Mouse (Mus musculus) layer of hippocampus, adult 8-10 months (tissue): ENCODE results near the gene Naglu. TPM values are rescaled to one million over a fixed set of nuclear protein-coding genes. Genes with fewer than 3 reads are reported as not detected.
"Not testable (repeated sequence)": the region's sequence is repeated elsewhere in the genome, so short reads cannot be mapped to it uniquely, and the experiment has no call there.

Experiments used
- DNase-seq, 2 experiments: peaks; one replicate each; pipeline ENCODE4 v3.0.0; 2022; ENCODE audit warnings: low spot score in 2 of 2
- microRNA-seq, 2 experiments: library from miRNA; unstranded; fragments of <30 nt; microRNA quantifications; one replicate each; pipeline ENCODE4 v1.2.0; 2022
- total RNA-seq, 4 experiments: library from RNA; stranded (reverse); gene quantifications; 2 replicates each; pipeline ENCODE4 v1.2.4; 2022

Gene Naglu
- total RNA-seq, 4 experiments from 2014 or later: 7.3 to 22.9 (median 15.2) TPM

DNA sequence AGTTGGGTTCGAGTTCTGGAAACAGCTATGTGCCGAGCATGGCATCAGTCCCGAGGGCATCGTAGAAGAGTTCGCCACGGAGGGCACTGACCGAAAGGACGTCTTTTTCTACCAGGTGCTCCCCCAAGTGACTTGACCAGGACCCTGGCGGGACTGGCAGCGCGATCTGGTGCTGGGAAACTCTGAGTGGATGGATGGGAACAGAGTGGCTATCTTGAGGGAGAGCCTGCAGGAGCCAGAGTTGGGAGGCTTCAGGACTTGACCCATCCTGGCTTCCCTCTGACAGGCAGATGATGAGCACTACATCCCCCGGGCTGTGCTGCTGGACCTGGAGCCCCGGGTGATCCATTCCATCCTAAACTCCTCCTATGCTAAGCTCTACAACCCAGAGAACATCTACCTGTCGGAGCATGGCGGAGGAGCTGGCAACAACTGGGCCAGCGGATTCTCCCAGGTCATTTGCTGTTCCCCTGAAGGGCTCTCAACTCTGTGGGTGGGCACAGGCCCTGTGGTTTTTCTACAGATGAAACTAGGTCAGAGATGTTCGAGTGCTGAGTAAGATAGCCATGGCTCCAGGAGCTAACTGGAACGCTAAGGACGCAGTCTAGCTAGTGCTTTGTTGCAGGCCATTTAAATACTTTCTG lies 50.9 kb downstream of the Naglu start:
- DNase-seq: no peak

DNA sequence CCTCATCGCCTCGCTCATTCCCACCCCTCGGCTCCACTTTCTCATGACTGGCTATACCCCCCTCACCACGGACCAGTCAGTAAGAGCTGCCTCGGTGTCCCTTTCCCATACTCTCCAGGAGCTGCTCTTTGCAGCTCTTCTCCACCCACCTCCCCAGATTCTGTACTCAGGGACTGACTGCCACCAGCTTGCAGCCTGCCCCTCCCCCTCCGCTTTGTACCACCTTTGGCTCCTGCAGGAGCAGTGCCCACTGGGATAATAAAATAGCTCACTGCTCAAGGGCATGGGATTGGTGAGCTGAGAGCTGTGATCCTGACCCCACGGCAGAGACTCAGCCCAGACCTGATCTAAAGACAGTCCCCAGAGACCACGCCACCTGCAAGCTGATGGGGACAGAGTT lies 54.7 kb downstream of the Naglu start:
- DNase-seq: not testable (repeated sequence)

DNA sequence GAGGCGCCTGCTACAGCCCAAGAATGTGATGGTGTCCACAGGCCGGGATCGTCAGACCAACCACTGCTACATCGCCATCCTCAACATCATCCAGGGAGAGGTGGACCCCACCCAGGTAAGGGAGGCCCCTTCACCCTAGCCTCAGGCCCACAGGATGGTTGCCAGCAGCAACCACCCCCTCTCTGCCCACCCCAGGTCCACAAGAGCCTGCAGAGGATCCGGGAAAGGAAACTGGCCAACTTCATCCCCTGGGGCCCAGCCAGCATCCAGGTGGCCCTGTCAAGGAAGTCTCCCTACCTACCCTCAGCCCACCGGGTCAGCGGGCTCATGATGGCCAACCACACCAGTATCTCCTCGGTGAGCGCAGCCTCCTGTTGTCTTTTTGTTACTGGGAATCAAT lies 55.2 kb downstream of the Naglu start:
- DNase-seq: not testable (repeated sequence)

DNA sequence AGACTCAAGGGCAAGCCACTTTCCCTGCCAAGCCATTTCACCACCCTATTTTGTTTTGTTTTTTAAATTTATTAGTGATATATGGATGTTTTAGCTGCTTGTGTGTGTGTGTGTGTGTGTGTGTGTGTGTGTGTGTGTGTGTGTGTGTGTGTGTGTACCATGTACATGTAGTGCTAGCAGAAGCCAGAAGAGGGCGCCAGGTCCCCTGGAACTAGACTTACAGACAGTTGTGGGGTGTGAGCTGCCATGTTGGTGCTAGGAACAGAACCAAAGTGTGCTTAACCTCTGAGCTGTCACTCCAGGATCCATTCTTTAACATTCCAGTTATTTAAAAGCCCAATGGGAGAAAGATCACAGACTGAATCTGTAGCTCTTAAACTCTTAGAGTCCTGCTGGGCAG lies 57.3 kb downstream of the Naglu start:
- no peak for DNase-seq

Small RNA genes lying within 50 kb of the gene (microRNA-seq; reads per million reads assigned to microRNA genes)
- gene Mir6928: 1.0 to 3.8 reads per million in 2 experiments

Other genes starting within 250 kb of the Naglu start
- gene Stat5b, start 219.3 kb upstream of the Naglu start, total RNA-seq: 10 to 100 TPM; 13.3 to 18.4 (median 15.6) TPM
- gene Stat5a, start 210.7 kb upstream of the Naglu start, total RNA-seq: 1 to 10 TPM; 2.5 to 3.8 (median 2.8) TPM
- gene Stat3, start 130.5 kb upstream of the Naglu start, total RNA-seq: 10 to 100 TPM; 42.9 to 75.3 (median 52.9) TPM
- gene Cavin1, start 99.1 kb upstream of the Naglu start, total RNA-seq: 10 to 100 TPM; 15.4 to 22.1 (median 18.9) TPM
- 100 to 1,000 TPM; 402 to 498 (median 457) TPM for gene Atp6v0a1, start 60.6 kb upstream of the Naglu start, total RNA-seq
- 1 to 10 TPM in 3 of 4 experiments, under 1 TPM in 1; 0.83 to 1.4 (median 1.2) TPM for gene Hsd17b1, start 8.4 kb downstream of the Naglu start, total RNA-seq
- gene Coasy, start 12.6 kb downstream of the Naglu start, total RNA-seq: 10 to 100 TPM; 24.5 to 29.1 (median 27.6) TPM
- 10 to 100 TPM; 36.2 to 41.6 (median 39.6) TPM for gene Mlx, start 17.3 kb downstream of the Naglu start, total RNA-seq
- 1 to 10 TPM; 2.5 to 5.4 (median 3.9) TPM for gene Psmc3ip, start 25.4 kb downstream of the Naglu start, total RNA-seq
- gene Retreg3, start 49.9 kb downstream of the Naglu start, total RNA-seq: 10 to 100 TPM; 51.3 to 53.1 (median 52.4) TPM
- 10 to 100 TPM; 39.8 to 43.9 (median 43.3) TPM for gene Tubg1, start 49.9 kb downstream of the Naglu start, total RNA-seq
- gene Tubg2, start 85.9 kb downstream of the Naglu start, total RNA-seq: 10 to 100 TPM; 32.9 to 43.5 (median 38.2) TPM
- gene Cntnap1, start 100.5 kb downstream of the Naglu start, total RNA-seq: 100 to 1,000 TPM; 157 to 185 (median 168) TPM
- gene Plekhh3, start 101.3 kb downstream of the Naglu start, total RNA-seq: 10 to 100 TPM; 13.6 to 16.9 (median 15.6) TPM
- gene Ccr10, start 105.4 kb downstream of the Naglu start, total RNA-seq: under 1 TPM; 0.31 to 0.50 (median 0.35) TPM
- gene Ezh1, start 156.5 kb downstream of the Naglu start, total RNA-seq: 10 to 100 TPM; 63.5 to 88.1 (median 77.5) TPM
- gene Ramp2, start 176.0 kb downstream of the Naglu start, total RNA-seq: 10 to 100 TPM; 54.2 to 66.0 (median 64.6) TPM
- gene Vps25, start 183.7 kb downstream of the Naglu start, total RNA-seq: 10 to 100 TPM; 59.1 to 76.6 (median 65.5) TPM
- gene Wnk4, start 190.6 kb downstream of the Naglu start, total RNA-seq: 10 to 100 TPM in 3 of 4 experiments, 1 to 10 TPM in 1; 9.0 to 11.6 (median 10.9) TPM
- gene Cntd1, start 209.0 kb downstream of the Naglu start, total RNA-seq: 1 to 10 TPM in 1 of 4 experiments, under 1 TPM in 3; 0.16 to 1.4 (median 0.52) TPM
- gene Coa3, start 209.1 kb downstream of the Naglu start, total RNA-seq: 10 to 100 TPM; 90.3 to 98.9 (median 91.4) TPM
- gene Becn1, start 232.3 kb downstream of the Naglu start, total RNA-seq: 100 to 1,000 TPM; 167 to 224 (median 191) TPM
- gene Psme3, start 246.2 kb downstream of the Naglu start, total RNA-seq: 100 to 1,000 TPM; 110 to 129 (median 117) TPM